Mouse (Mus musculus) T-helper 1 cell (primary cell): Measurements from ENCODE around the gene Hmgn2.
"Not testable (repeated sequence)": the region's sequence is repeated elsewhere in the genome, so short reads cannot be mapped to it uniquely, and the experiment has no call there.

Source experiments
- in situ Hi-C: fragments of 300-600 bp; cut with MboI, MseI; formaldehyde crosslinking; loops from one replicate; pipeline ENCODE4 v1.15.1; 2025; ENCODE audit warnings: high pct_unique_total_duplicates

Gene Hmgn2

DNA sequence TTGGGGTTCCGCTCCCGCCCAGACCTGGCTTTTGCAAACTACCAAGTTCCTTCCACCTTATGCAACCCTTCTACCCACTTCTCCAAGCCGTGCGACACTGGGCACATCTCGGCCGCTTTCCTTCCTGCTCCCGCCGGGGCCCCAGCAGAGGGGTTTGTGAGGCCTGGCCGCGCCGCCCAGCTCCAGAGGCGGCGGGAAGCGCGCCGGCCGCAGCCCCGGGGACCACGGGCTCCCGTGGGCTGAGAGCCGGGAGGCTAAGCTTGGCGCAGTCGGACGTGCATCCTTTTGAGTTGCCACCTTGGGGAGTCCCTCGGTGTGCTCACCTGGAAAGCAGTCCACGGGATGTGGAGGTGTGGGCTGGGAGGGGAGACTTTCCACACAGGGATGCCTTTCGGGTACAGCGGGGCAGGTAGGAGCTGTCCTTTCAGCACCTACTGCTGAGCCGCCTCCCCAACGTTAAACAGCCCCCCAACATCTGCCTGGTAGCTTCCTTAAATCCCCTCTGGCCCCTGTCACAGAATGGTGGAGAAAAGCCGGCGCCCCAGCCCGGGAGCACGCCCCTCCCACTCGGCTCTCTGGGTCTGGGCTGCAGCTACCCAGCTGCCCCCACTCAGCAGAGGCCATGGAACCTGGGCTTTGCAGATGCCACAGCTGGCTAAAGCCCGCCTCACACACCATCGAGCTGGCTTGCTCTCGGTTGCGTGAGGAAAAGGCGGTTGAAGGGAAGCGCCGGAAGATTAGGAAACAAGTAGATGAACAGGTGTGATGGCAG lies at the start of gene Hmgn2:
Gene Hmgn2, minus strand, starts transcription at position 501 of the 772 bp plus-strand sequence.
- in situ Hi-C loops: no loop called here

GRCm38 (mm10) chr4:134017201-134017865 lies 48.9 kb upstream of the Hmgn2 start:
- in situ Hi-C loops: no loop called here

- in situ Hi-C loops: no loop called here
These were observed 48.3 kb upstream of the Hmgn2 start for GRCm38 (mm10) chr4:134016767-134017166.

- in situ Hi-C loops: no loop called here
These were observed 47.8 kb upstream of the Hmgn2 start for GRCm38 (mm10) chr4:134016208-134016607.

DNA sequence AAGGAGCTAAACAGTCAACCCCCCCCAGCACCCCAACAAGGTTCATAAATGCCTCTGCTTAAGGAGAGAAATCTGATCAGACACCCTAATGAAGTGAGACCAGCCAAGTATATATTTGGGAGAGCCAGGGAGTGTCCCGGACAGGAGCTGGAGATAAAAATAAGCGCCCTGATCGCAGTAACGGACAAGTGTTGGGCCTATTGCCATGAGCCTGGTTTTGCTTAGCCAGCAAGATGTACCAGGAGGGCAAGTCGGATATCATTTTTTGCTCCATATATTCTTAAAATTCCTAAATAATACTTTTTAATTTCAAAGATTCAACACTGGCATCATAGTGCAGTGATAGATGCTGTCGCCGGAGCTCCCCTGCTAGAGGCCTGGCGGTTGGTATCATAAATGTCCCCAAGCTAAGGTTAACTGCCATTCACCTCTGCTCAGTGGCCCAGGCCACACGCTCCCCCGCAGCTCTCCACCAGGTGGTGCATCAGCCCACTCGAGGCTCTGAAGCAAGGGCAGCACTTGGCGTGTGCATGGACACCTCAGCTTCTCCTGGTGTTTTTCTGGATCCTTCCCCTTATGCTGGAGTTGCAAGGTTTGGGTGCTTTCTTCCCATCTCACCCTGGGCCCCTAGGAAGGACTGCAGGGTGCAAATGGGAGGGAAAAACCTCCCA lies 44.5 kb upstream of the Hmgn2 start:
- in situ Hi-C loops: no loop called here

DNA sequence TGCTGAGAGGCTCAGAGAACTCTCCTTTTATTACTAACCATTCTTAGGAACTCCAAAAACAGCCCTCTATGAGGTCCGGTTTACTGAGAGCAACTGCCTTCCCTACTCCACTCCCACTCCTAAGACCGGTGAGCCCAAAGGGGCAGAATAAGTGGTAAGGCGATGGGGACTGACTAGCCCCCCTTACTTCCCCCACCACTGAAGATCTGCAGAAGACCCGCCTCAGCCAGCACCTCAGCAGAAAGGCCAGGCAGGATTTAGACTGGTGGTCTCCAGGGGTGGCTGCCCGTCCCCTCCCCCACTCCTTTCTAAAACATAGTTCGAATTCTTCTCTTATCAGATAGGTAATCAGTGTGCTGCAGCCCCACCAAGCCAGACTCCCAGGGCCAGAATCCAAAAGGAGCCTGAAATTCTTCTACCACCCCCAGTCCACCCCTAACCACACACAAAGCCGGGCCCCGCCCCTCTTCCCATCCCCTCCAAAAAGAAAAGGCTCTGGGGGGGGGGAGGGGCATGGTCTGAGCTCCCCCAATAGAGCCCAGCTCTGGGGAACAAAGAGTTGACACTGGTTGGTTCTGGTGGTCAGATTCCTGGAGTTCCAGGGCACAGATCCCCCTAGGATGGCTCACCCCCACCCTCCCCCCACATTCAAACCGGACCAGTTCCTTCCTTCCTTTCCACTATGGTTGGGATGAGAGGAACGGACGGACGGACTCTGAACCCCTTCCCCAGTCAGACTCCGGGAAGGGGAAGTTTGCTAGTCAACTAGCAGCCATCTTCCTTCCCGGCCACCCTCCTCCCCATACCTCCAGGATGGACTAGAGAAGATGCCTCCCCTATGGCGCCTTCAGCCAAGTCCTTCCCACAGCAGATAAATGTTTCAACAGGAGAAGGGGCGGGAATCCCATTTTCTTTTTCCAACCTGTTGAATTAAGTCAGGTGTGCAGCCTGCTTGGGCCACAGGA lies 43.3 kb upstream of the Hmgn2 start:
- in situ Hi-C loops: no loop called here

- in situ Hi-C loops: no loop called here
These were observed 41.3 kb upstream of the Hmgn2 start for GRCm38 (mm10) chr4:134009709-134010108.

GRCm38 (mm10) chr4:134006845-134007244 lies 38.4 kb upstream of the Hmgn2 start:
- in situ Hi-C loops: no loop called here

GRCm38 (mm10) chr4:134005581-134006358 lies 37.3 kb upstream of the Hmgn2 start:
- in situ Hi-C loops: no loop called here

DNA sequence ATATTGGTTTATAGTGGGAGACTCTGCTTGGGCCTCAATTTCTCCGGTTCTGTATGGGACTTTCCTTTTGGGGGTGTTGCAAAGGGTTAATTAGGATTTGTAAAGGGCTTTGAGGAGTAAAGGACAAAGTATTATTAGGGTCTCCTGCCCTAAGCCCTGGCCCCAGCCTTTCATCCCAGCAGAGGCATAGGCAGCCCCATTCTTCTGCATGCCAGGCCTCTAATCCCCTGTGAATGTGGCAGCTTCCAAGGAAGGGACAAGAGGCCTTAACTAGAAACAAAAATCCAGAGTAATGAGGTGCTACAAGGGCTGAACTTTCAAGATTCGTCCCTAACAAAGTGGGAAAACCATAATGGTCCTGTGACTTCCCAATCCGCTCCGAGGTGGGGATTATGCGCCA lies 34.5 kb upstream of the Hmgn2 start:
- in situ Hi-C loops: no loop called here

DNA sequence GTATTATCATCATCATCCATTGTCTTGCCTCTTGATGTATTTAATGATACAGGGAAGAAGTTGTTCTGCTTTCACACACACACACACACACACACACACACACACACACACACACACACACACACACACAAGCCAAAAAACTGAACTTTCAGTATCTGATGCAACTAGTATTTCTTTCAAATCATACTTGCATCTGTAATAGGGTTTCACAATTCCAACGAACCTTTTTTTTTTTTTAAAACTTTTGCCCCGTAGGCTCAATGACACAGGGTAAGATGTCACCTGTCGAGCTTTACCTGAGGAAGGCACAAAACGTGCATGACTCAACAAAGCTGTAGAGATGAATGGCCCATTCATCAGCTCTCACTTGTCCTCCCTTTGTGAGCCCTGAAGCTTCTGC lies 33.8 kb upstream of the Hmgn2 start:
- in situ Hi-C loops: no loop called here

DNA sequence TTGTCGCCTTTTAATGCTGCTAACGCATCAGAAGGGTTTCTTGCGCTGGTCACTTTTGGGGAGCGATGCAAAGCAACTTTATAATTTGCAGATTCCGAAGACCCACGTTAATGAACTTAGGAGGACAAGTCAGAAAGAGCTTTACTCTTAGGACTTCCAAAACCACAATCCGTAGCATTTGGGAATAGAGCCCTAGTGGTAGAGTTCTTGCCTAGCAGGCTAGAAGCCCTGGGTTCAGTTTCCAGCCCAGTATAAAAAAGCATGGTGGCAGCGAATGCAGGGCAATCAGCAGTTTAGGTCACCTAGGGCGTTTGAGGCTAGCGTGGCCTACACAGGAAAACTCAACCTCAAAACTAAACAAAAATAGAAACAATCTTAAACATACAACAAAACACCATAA lies 33.3 kb upstream of the Hmgn2 start:
- in situ Hi-C loops: no loop called here

GRCm38 (mm10) chr4:134000466-134001438 lies 32.3 kb upstream of the Hmgn2 start, which contains the start of gene Dhdds:
Gene Dhdds, minus strand, starts transcription at chr4:134000918.
- in situ Hi-C loops: no loop called here

DNA sequence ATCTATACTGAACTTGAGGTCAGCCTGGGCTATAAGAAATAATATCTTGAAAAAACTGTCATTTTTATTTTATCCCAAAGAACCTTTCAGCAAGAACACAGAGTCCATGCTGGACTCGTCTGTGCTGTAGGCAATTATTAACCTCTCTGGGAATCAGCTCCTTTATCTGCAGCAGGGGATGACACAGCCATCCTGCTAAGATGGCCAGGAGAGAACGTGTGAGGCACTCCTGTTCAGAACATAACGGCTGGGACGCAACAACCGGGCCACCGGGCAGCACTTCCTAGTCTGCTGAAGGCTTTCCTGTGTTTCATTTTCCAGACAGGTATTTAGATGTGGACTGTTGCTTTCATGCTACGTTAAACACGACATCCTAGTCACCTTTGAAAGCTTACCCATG lies 26.2 kb upstream of the Hmgn2 start:
- in situ Hi-C loops: no loop called here

DNA sequence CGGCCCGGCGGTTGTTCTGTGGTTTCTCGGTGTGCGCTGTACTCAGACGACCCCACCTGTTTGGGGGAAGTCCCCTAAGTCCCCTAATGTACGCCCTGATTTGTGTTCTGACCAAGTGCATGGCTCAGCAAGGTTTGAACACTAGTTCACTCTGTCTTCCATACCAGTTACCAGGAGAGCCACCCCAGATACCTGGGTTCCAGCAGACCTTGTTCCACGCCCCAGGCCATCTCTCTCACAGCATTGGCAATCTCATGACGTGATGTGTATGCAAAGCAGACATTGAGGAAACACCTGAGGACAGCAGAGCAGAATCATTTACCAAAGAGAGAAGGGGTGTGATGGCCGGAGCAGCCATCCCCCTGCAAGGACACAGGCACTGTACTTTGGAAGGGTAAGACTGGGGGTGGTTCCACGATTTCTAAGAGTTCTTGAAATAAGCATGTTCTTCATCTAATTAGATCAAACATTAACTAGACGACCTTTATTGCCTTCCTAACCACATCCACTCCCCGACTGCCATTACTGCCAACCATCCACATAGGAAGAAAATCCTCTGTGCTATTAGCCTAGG lies 22.7 kb upstream of the Hmgn2 start:
- in situ Hi-C loops: no loop called here

DNA sequence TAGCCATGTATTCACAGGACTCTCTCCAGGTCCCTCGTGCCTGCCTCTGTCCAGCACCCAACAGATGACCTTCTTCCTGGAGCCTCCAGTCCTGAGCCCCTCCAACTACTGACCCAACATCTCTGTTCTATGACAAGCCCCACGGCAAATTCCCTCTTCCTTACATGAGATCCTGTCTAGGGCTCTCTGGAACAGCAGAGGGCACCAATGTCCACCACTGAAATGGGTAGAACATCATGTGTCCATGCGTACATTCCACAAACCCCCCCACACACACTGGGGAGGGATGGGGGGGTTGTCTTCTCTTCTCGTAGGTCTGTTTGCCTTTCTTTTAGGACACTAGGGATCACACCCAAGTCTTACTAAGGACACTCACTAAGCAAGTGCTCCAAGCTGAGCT lies 21.6 kb upstream of the Hmgn2 start:
- in situ Hi-C loops: no loop called here

DNA sequence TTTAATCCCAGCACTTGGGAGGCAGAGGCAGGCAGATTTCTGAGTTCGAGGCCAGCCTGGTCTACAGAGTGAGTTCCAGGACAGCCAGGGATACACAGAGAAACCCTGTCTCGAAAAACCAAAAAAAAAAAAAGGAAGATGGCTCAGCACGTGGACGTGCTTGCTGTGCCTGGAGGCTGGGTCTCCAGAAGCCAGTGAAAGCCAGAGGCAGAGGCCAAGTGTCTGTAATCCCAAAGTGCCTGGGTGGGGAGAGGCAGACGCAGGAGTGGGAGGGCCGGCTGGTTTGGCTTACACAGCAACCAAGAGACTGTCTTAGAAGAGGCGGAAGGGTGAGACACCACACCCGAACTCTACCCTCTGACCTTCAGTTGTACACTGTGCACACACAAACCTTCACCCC lies 19.8 kb upstream of the Hmgn2 start:
- in situ Hi-C loops: not testable (repeated sequence)

- in situ Hi-C loops: no loop called here
These were observed 14.5 kb upstream of the Hmgn2 start for GRCm38 (mm10) chr4:133982936-133983335.

DNA sequence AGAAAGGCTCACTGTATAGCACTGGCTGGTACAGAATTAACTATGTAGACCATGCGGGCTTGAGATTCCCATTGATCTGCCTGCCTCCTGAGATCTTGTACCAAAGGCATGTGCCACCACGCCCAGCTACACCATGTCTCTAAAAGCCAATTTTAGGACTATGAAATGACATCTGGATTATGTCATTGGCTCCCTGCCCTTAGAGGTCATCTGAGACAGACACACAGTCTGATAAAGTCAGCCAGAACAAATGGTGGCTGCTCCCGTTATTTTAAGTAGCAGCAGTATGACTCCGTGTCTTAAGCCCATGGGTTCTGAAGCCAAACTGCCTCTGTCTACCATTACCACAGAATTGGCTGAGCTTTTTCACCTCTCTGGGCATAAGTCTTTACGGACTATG lies 12.0 kb upstream of the Hmgn2 start:
- in situ Hi-C loops: no loop called here
